Mouse (Mus musculus) adipocyte (in vitro differentiated cells): Measurements from ENCODE around the gene Micu1.
A peak's percentile ranks its signal among the peaks of the same experiment; 100 is the strongest.

Experiments used
- DNase-seq: peaks from one replicate; pipeline ENCODE4 v3.0.0-alpha.2; 2016; ENCODE audit warnings: low spot score

Gene Micu1

DNA sequence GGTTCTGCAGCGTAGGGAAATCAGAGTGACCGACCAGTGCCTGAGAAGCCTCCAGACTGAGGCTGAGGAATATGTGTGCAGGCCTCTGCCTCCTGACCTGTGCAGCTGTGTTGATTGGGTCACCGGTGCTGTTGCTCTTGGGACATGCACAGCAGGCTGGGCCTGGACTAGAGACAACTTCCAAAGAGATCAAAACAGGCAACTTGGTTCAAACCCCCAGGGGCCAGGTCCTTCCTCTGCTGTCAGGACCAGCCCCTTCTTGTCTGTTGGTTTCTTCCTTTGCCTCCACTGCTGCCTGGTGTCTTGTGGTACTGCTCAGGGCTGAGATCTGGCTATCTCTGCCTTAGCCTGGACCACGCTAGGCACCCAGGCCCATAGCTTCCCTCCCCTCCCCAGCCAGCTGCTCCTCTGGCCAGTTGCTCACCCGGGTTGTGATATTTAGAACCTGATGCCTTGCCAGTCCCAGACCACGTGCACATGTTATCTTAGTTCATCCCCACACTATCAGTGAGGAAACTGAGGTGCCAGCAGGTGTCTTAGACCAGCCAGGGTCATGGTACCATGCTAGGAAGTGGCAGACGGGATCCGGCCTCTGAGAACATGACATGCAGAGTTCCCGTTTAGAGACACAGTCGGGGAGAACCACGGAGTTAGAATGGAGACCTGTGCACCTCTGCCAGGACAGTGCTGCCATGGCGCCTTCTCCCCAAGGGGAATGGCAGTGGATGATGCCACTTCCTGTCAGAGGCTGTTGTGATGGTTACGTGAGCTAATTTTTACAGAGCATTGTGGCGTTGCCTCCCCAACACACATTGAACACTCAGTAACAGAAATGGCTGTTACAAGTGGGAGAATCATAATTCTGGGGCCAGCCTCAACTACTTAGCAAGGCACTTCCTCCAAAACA is 183.2 kb downstream of the Micu1 start:
- peak; percentile 54 for DNase-seq

DNA sequence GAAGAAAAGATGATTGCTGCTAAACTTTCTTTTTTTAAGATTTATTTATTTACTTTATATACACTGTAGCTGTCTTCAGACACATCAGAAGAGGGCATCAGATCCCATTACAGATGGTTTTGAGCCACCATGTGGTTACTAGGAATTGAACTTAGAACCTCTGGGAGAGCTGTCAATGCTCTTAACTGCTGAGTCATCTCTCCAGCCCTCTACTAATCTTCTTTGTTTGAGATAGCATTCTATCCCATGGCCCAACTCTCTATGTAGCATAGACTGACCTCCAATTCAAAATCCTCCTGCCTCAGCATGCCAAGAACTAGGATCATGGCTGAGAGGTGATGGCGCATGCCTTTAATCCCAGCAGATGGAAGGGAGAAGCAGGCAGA is 183.8 kb downstream of the Micu1 start:
- DNase-seq: no peak

DNA sequence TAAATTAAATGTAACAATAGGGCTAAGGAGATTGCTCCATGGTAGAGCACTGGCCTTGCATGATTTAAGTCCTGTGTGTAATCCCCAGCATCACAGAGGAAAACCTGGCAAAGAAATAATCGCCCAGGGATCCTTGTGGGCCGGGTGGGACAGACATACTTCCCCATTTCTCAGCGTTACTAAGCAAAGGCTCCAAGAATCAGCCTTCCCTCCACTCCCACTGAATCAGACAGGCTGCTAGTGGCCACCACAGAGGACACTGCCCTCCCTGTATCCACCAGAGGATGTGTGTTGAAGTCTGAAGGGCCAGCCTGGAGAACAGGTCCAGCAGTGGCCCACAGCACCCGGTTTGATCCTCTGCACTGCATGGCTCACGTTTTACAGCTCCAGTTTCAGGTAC is 185.2 kb downstream of the Micu1 start:
- DNase-seq: no peak

DNA sequence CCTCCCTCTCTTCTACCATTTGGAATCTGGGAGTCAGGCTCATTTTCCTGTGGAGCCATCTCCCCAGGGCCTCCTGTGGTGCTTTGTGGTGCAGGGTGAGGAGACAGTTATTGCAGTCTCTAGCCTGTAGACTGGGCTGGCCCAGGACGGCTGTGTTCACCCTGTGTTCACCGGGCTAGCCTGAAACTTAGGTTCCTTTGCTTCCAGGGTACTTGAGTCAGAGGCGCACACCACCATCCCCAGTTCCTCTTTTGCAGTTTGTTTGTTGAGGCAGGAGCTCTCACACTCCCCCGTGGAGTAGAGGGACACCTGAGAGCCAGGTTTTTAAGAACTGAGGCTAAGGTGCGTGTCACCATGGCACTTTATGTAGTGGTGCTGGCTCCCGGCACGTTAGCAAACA is 187.1 kb downstream of the Micu1 start:
- no peak for DNase-seq

DNA sequence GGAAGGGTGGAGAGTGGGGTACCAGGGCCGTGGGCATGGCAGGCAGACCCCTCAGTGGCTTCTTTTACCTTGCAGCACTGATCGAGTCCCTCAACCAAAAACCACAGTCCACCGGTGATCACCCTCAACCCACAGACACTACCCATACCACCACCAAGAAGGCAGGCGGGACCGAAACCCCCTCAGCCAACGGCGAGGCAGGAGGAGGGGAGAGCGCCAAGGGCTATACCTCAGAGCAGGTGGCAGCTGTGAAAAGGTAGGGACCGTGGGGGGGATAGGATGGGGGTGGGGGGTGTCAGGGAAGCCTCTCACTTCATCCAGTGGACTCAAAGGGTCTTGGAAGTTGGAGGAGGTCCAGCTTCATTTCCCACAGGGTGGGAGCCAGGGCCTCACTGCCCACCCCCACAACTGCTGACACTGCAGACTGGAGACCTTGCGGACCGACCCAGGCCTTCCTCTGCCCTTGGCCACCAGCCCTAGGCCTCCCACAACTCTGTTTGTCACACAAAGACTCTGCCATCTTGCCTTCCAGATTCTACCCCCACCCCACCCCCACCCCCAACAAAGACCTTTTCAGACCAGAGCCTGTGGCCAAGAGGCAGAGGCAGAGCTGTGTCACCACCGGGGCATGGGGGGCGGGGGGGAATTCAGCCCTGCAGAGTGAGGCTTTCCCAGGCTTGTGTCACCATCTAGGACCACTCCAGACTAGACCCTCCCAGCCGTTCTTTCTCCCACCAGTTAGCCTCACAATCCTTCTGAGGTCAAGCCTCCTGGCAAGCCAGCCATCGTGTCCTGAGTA is 187.9 kb downstream of the Micu1 start:
- no peak for DNase-seq

DNA sequence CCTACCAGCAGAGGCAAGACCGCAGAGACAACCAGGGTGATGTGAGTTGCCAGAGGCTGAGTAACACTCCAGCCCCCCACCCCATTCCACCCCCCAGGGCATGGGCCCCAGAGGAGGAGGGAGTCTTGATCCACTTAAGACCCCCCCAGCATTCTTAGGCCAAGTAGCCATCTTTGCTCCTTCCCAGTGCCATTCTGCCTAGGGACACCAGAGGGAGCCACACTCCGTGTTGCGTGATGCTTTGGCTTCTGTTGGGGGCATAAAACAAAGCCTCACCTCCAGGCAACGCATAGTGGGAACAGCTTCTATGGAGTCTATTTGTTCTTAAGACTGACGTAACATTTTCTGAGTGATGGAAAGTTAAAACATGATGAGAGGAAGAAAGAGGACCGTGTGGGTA is 190.7 kb downstream of the Micu1 start:
- peak; percentile 57 for DNase-seq

DNA sequence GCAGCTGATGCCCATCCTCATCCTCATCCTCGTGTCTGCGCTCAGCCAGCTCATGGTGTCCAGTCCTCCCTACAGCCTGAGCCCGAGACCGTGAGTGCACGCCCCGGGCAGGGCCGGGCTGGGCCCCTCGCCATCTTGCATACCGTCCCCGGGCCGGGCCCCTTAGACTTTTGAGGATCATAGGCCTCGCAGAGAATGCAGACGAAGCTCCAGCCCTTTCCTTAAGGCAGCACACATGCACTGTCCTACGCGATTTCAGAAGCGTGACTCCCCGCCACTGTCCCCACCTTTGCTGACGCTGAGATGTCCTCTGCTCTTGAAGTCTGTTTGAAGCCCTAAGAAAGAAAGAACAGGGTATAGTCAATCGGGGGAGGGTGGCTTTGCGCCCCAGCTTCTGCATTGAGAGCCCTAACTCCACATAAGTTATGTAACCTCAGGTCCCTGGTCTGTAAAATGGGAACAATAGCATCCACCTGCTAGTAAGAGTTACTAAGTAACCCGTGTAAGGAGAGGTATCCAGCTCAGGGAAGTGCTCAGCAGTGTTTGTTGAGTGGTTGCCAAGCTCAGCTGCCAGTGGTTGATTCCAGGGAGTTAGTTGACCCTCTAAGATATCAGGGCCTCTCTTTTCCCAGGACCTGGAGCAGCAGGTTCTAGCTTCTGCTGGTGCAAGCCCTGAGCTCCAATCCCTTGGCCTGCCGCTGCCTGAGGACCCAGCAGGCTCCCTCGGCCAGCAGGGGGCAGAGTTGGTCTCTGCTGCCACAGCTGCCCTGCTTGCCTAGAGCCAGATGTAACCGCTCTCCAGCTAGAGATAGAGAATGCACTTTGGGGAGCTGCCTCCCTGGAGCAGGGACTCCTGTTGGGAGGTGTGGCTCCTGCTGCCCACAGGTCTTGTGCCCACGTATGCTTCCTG is 192.2 kb downstream of the Micu1 start:
- DNase-seq: peak; percentile 87

DNA sequence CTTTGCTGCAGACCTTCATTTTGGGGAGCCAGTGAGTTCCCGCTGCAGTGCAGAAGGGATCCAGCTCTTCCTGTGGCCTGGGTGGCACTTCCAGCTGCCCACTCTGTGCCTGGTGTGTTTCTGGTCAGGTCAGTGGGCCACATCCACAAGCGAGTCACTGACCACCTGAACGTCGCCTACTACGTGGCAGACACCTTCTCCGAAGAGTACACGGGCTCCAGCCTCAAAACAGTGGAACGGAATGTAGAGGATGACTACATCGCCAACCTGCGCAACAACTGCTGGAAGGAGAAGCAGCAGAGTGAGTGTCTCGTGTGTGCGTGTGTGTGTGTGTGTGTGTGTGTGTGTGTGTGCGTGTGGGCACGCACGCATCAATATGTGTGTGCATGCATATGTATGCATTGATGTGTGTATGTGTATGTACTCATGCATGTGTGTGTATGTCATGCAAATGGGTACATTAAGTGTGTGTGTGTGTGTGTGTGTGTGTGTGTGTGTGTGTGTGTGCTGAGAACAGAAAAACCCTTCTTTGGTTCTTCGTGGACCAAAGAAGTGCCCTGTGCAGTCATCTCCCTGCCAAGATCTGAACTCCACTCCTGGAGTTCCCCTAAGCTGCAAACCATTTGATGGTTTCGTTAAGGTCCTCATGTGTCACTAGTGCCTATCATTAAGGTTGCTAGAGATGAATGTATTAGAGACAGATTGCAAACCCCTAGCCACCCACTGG is 193.3 kb downstream of the Micu1 start:
- no peak for DNase-seq

DNA sequence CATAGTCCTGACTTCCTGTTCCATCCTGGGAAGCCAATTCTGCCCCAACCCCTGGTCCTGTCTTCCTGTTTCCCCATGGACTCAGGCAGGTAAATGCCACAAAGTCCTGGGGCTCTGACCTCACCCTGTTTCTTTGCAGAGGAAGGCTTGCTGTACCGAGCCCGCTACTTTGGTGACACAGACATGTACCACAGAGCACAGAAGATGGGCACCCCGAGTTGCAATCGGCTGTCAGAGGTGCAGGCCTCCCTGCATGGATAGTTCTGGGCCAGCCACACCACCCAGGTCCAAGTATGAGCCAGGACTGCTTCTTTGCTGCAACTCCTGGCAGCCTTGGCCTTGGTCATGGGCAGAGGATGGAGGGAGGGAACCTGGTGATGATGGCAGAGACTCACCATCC is 193.9 kb downstream of the Micu1 start:
- no peak for DNase-seq

DNA sequence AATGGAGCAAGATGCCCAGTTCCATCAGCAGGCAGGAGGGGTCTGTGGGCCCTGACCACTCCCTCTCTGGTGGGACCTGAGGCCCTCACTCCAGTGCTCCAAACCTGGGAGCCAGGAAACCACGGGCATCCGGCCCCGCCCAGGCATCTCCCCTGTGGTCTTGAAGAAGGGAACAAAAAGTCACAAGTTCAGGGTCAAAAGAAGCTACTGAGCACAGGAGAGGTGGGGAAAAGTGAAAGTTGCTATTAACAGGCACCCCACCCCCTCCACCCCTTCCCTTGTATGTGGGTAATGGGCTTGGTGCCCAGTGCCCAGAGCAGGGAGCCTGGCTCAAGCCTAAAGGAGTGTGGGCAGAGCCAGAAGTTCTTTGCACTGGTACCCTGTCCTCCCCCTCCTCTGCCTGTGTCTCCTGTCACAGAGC is 194.6 kb downstream of the Micu1 start:
- DNase-seq: peak; percentile 30

DNA sequence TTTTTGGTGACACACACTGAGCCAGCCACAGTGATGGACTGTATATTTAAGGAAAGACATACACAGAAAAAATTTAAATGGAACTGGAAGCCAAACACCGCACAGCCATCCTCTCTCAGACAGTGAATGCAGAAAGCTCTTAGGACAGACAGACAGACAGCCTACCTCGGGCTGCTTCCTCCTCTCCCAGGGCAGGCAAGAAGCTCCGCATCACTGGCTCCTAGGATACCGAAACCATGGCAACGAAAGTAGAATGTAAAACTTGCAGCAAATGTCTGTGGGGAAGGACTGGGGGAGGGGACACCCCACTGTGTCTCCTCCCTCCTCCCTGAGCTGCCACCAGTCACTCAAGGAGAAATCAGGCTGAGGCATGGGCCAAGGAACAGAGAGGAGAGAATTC is 195.2 kb downstream of the Micu1 start:
- peak; percentile 33 for DNase-seq

DNA sequence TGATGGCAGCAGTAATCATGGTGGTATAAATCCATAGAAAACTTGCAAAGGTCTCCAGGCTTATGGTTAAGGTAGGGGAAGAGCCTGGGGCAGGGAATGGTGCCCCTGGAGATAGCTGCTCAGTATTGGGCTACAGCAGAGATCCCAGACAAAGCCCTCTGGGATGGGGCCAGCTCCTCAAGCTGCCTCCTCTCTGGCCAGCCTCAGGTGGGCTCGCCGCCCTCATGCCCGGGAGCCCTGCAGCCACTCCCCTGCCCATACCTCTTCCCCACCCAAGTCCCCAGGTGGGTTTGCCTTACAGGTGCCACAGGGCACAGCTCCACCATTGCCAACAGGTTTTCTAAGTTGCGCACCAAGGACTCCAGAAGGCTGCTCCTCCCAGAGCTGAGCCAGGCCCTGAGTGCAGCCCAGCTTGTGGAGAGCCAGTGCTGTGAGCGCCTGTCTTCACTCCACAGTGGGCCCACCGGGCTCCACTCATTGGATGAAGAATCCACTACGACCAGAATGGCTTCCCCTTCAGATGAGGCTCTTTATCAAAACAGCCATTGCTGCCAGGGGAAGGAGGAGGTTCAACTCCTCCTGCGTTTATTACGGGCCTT is 196.0 kb downstream of the Micu1 start:
- no peak for DNase-seq

DNA sequence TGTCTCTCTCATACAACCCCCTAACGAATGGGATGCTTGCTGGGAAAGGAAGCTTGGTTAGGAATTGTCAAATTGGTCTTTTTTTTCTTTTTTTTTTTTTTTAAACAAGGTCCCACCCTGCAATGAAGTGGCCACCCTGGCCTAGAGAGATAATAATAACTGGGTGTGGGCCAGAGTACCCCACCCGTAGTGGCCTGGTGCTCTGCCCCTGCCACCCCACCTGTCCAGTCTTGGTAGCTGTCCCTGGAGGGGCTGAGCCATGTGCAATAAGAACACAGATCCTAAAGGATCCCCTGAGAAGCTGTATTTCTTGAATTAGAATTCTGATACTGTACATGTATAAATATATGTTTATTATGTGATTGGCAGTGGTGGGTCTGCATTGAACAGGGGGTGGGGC is 196.7 kb downstream of the Micu1 start:
- no peak for DNase-seq

DNA sequence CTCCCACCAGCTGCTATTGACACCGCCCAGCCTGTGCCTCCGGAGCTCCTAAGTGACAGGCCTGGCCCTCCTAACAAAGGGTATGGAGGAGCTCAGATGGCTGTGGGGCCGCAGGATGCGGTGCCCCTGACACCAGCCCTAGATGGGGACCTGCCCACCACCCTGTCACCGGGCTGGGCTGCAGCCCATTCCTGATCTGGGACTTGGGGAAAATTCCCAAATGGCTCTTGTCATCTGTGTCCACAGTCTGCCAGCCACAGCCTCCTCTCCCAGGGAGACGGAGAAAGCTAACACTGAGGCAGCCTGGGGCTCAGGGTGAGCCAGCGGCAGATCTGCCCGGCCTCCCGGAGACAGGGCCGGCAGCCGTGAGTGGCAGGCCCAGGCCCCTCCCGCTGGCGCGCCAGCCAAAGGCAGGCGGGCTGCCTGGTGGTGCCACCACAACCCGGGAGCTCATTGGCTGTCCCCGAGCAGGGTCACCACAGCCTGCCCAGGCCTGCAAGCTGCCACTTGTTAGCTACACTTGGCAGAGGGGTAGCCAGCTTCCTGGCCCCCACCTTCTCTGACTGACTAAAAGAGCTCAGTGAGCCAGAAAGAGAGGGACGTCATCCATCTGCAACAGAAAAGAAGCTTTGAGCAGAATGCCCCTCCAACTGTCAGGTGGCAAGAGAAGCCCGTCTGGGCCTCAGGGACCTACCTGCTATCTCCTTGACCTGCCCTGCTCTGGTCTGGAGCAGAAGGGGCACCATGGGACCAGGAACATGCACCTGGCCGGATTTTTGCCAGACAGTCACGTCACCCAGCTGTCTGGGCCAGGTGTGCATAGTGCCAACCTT is 197.3 kb downstream of the Micu1 start:
- peak; percentile 84 for DNase-seq

DNA sequence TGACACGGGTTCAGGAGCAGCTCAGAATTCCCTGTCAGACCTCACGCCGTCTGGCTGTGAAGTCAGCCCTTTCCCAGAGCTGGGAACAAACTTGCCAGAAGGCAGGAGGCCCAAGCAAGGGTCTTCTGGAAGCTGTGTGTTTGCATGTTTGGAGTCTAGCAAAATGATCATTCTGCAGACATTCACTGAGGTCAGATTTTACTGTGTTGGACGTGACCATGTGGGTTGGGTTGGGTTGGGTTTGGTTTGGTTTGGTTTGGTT is 197.8 kb downstream of the Micu1 start:
- DNase-seq: no peak

DNA sequence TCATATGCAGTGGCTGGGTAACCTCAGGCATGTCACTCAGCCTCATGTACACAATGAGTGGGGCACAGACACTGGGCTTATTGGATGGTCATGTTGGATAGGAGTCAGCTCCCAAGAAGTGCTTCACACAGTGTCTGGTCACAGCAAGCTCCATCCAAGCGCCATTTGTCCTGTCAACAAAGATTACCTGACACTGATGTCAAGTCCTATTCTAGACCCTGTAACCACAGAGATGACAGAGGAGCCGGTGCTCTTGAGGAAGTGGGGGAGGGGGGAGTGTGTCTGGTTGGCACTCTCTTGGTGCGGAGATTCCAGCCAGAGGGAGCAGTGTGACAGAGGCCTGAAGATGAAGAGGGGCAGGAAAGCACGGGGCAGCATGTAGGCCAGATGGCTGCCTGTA is 198.7 kb downstream of the Micu1 start:
- no peak for DNase-seq

DNA sequence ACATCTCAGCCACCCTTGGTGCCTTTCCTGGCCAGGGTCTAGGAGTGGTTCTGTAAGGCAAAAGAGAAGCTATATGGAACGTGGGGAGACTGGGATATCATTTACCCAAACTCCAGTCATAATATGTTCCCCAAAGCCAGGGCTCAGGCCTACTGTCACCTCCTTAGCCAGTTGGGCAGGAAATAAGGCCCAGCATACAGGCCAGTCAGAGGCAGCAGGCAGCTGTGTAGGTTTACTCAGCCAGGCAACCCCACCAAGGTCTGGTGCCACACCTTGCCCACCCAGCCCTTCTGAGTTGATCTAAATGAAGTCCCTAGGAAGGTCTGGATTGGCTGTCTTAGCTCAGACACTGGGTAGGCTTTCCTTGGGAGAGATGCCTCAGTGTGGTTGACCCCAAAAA is 199.2 kb downstream of the Micu1 start:
- DNase-seq: no peak

DNA sequence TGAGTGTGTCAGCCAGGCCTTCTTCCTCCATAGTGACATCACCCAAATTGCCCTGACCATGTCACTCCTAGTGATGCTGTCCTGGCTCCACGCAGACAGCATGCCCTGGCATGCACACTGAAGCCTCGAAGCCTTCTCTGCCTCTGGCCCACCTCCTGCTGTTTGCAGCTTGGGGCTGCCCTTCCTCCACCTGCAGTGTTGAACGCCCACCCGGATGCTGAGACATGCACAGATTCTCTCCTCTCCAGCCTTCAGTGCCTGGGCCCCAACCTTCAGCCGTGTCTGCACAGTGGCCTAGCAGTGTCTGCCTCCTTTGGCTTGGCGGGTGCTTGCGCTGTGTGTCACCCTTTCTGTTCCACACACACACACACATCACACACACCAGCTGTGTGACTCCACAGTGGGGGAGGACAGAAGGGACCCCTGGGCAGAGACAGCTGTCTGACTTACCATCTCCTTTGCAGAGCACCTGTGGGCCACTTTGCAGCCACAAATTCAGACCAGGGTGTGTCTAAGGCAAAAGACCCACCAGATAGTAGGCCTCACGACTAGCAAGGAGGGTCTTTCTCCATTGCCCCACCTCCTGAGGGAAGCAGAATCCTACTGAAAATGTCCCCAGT is 199.8 kb downstream of the Micu1 start:
- no peak for DNase-seq

DNA sequence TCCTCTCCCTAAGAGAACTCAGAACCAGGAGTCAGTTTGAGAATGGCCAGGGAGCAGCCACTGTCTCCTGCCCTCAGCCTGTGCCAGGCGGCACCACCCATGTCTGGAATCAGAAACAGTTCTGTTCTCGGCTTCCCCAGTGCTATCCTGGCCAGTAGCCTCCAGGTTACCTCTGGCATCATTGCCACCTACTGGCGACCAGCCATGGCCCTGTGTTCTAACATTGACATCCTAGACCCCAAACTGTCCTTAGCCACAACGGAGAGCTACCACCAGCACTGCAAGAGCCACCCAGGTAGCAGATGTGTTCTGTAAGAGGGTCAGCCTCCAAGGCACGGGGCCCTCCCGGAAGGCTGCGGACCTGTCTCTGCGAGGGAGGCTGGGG is 200.3 kb downstream of the Micu1 start:
- no peak for DNase-seq

DNA sequence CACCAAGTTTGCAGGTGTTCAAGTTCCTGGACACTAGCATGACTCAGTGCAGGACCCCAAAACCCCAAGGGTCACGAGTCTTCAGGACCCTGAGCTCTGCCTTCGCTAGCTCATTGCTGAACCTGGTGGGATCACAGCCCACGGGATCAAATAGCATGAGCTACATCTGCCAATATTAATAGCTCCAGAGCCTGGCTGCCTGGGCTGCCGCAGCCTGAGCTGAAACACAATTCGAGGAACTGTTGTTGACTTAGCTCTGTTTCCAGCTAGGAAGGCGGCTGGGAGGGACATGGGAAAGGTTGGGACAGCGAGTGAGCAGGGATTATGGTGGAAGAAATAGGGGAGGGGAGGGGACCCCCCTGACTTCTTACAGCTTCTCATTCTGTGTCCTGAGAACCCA is 200.9 kb downstream of the Micu1 start:
- no peak for DNase-seq
